In genomic region chr12:8716093-8716492, GRCm38 (mm10) we compare ENCODE assay signal across 31 mouse cellular contexts. TPM values are rescaled to one million over a fixed set of nuclear protein-coding genes. Genes with fewer than 3 reads are reported as not detected.
A peak's percentile ranks its signal among the peaks of the same experiment; 100 is the strongest.
DNase-seq lines count a peak whose midpoint lies in the region; ATAC-seq and TF ChIP-seq lines count a peak whose summit lies in the region.
"Had no signal": no experiment of that assay in that cellular context is flagged by ENCODE, and none has a peak within 500 bp of the region (broad histone marks: within the 10 kb centered on the region; RNA-seq: fewer than 3 reads in every experiment).

No protein-coding gene starts in this region.

- no peak for TF ChIP-seq EP300 in liver, embryonic 14.5 days (IDR thresholded peaks at IDR 0.05; ENCODE audit: low read depth)

- no peak overlapping the region for H3K27ac ChIP-seq in lung, embryonic 14.5 days (ENCODE audit: low read depth)
- no peak overlapping the region for H3K27ac ChIP-seq in liver, embryonic 14.5 days
- H3K27ac ChIP-seq in hindbrain, embryonic 12.5 days: no peak overlapping the region
- H3K27ac ChIP-seq in kidney, embryonic 14.5 days (ENCODE audit: low read depth, low read length): no peak overlapping the region
- H3K27ac ChIP-seq: forebrain, embryonic 13.5 days; hindbrain, embryonic 13.5 days; kidney, embryonic 15.5 days; limb, embryonic 10.5 days; limb, embryonic 15.5 days; macrophage; midbrain, embryonic 10.5 days; midbrain, embryonic 15.5 days; neural tube, embryonic 15.5 days; stomach, postnatal 0 days had no signal

- 74% methylated on average over 1 of the region's 1 CpGs for WGBS in lung, embryonic 14.5 days
- 31% methylated on average over 1 of the region's 1 CpGs for WGBS in liver, embryonic 14.5 days (ENCODE audit: insufficient replicate concordance)
- 97% methylated on average over 1 of the region's 1 CpGs for WGBS in hindbrain, embryonic 12.5 days
- 88% methylated on average over 1 of the region's 1 CpGs for WGBS in kidney, embryonic 14.5 days

- no peak overlapping the region for H3K4me3 ChIP-seq in lung, embryonic 14.5 days (ENCODE audit: low read depth, low read length)
- H3K4me3 ChIP-seq in liver, embryonic 14.5 days (ENCODE audit: insufficient read depth in 1 of 2, low read depth in 2 of 2, low read length in 2 of 2): no peak overlapping the region
- H3K4me3 ChIP-seq in hindbrain, embryonic 12.5 days: no peak overlapping the region
- H3K4me3 ChIP-seq in kidney, embryonic 14.5 days (ENCODE audit: low read length): no peak overlapping the region
- H3K4me3 ChIP-seq: forebrain, embryonic 13.5 days; hindbrain, embryonic 13.5 days; kidney, embryonic 15.5 days; limb, embryonic 10.5 days; limb, embryonic 15.5 days; midbrain, embryonic 10.5 days; midbrain, embryonic 15.5 days; neural tube, embryonic 15.5 days had no signal

- ATAC-seq in lung, embryonic 14.5 days (ENCODE audit: insufficient read depth): no peak
- 0 out of 2 replicates have a peak, but pooled peaks have one; percentile 48 for ATAC-seq in liver, embryonic 14.5 days (ENCODE audit: insufficient read depth)
- ATAC-seq in hindbrain, embryonic 12.5 days (ENCODE audit: low FRiP score): no peak
- no peak for ATAC-seq in kidney, embryonic 14.5 days (ENCODE audit: low FRiP score, low TSS enrichment)
- ATAC-seq: forebrain, embryonic 13.5 days; midbrain, embryonic 15.5 days had no signal

- no peaks in the 10 kb centered on the region for H3K4me1 ChIP-seq in lung, embryonic 14.5 days (ENCODE audit: insufficient read depth)
- H3K4me1 ChIP-seq in liver, embryonic 14.5 days (replicated peaks; ENCODE audit: control insufficient read depth in 2 of 2, insufficient read depth in 2 of 2, low read length in 1 of 2): peaks cover 0 to 2% of the 10 kb centered on the region in 2 experiments; a peak in 1 of 4 replicates
- no peaks in the 10 kb centered on the region for H3K4me1 ChIP-seq in hindbrain, embryonic 12.5 days
- H3K4me1 ChIP-seq in kidney, embryonic 14.5 days (ENCODE audit: control insufficient read depth, insufficient read depth, low read length): no peaks in the 10 kb centered on the region
- H3K4me1 ChIP-seq: forebrain, embryonic 13.5 days; hindbrain, embryonic 13.5 days; kidney, embryonic 15.5 days; limb, embryonic 10.5 days; limb, embryonic 15.5 days; midbrain, embryonic 10.5 days; midbrain, embryonic 15.5 days; neural tube, embryonic 15.5 days had no signal

- H3K4me2 ChIP-seq in lung, embryonic 14.5 days: no peak overlapping the region
- H3K4me2 ChIP-seq in liver, embryonic 14.5 days (ENCODE audit: low read depth): no peak overlapping the region
- no peak overlapping the region for H3K4me2 ChIP-seq in hindbrain, embryonic 12.5 days (replicated peaks)
- H3K4me2 ChIP-seq in kidney, embryonic 14.5 days (replicated peaks; ENCODE audit: low read depth, low read length): no peak overlapping the region
- H3K4me2 ChIP-seq: forebrain, embryonic 13.5 days; heart, embryonic 11.5 days; hindbrain, embryonic 13.5 days; kidney, embryonic 15.5 days; limb, embryonic 15.5 days; midbrain, embryonic 15.5 days; neural tube, embryonic 15.5 days had no signal

- H3K36me3 ChIP-seq in lung, embryonic 14.5 days (ENCODE audit: insufficient read depth): peaks cover 35% of the 10 kb centered on the region
- peaks cover 13% of the 10 kb centered on the region for H3K36me3 ChIP-seq in liver, embryonic 14.5 days (replicated peaks; ENCODE audit: control insufficient read depth, insufficient read depth, low read depth)
- H3K36me3 ChIP-seq in hindbrain, embryonic 12.5 days: peaks cover 11% of the 10 kb centered on the region; the same call in 1 of the 2 replicates
- H3K36me3 ChIP-seq in kidney, embryonic 14.5 days (ENCODE audit: control insufficient read depth, insufficient read depth, low read length): peaks cover 34% of the 10 kb centered on the region

- no peak for TF ChIP-seq CTCF in lung, embryonic 14.5 days (IDR thresholded peaks at IDR 0.05; ENCODE audit: low read depth)
- no peak for TF ChIP-seq CTCF in liver, embryonic 14.5 days (IDR thresholded peaks at IDR 0.05; ENCODE audit: low read depth)

- H3K27me3 ChIP-seq in lung, embryonic 14.5 days (ENCODE audit: insufficient read depth, low read length): no peaks in the 10 kb centered on the region
- H3K27me3 ChIP-seq in liver, embryonic 14.5 days (ENCODE audit: control insufficient read depth, insufficient read depth, low read length): no peaks in the 10 kb centered on the region
- H3K27me3 ChIP-seq in hindbrain, embryonic 12.5 days: no peaks in the 10 kb centered on the region
- H3K27me3 ChIP-seq in kidney, embryonic 14.5 days (ENCODE audit: control insufficient read depth, insufficient read depth, low read length): no peaks in the 10 kb centered on the region
- H3K27me3 ChIP-seq: CH12.LX; forebrain, embryonic 13.5 days; hindbrain, embryonic 13.5 days; kidney, embryonic 15.5 days; limb, embryonic 15.5 days; midbrain, embryonic 15.5 days; neural tube, embryonic 15.5 days had no signal

- peak; percentile 11 for DNase-seq in lung, embryonic 14.5 days
- no peak for DNase-seq in lung, adult 18-20 months
- peak; percentile 34 for DNase-seq in c-Kit-positive CD71-positive TER-119-positive erythroid progenitor cells, embryonic 14.5 days (ENCODE audit: low spot score)
- peak in 1 of 3 experiments; percentile 9 for DNase-seq in liver, embryonic 14.5 days (ENCODE audit: low read depth in 3 of 3, low spot score in 3 of 3)
- DNase-seq in ovary, postnatal 10 days (ENCODE audit: low spot score): no peak
- DNase-seq: adrenal gland, postnatal 10 days; cerebellum, adult 18-20 months; cerebellum, postnatal 10 days; gastrocnemius, postnatal 14 days; heart, adult 11 months; heart, postnatal 36 days; kidney, adult 11 months; kidney, postnatal 36 days; layer of hippocampus, postnatal 36 days; right cerebral cortex, adult 18-20 months; thymus, adult 18-20 months; thymus, postnatal 25 days had no signal

- H3K9me3 ChIP-seq in lung, embryonic 14.5 days (ENCODE audit: low read depth, low read length): no peaks in the 10 kb centered on the region
- no peaks in the 10 kb centered on the region for H3K9me3 ChIP-seq in liver, embryonic 14.5 days (ENCODE audit: control insufficient read depth, low read length)
- no peaks in the 10 kb centered on the region for H3K9me3 ChIP-seq in hindbrain, embryonic 12.5 days (replicated peaks)
- no peaks in the 10 kb centered on the region for H3K9me3 ChIP-seq in kidney, embryonic 14.5 days (ENCODE audit: control insufficient read depth, low read length)
- H3K9me3 ChIP-seq: forebrain, embryonic 13.5 days; hindbrain, embryonic 13.5 days; kidney, embryonic 15.5 days; limb, embryonic 10.5 days; limb, embryonic 15.5 days; midbrain, embryonic 10.5 days; midbrain, embryonic 15.5 days; neural tube, embryonic 15.5 days had no signal

- no peak overlapping the region for H3K9ac ChIP-seq in lung, embryonic 14.5 days
- H3K9ac ChIP-seq in liver, embryonic 14.5 days (replicated peaks): no peak overlapping the region
- H3K9ac ChIP-seq in hindbrain, embryonic 12.5 days: no peak overlapping the region
- H3K9ac ChIP-seq in kidney, embryonic 14.5 days (ENCODE audit: low read depth, low read length): no peak overlapping the region
- H3K9ac ChIP-seq: forebrain, embryonic 13.5 days; hindbrain, embryonic 13.5 days; kidney, embryonic 15.5 days; limb, embryonic 15.5 days; midbrain, embryonic 15.5 days; neural tube, embryonic 15.5 days had no signal

RNA-seq across cellular contexts. Expression of gene Pum2, which starts 42.2 kb away (rescaled TPM):
- polyA plus RNA-seq in lung, embryonic 14.5 days (2014; fragmentation: Nextera tagmentation; extraction: Ambion mirVana): 64.2 and 64.5 TPM in 2 replicates
- 17.3 and 20.6 TPM in 2 replicates for polyA plus RNA-seq in liver, embryonic 14.5 days (2012; rRNA removed)
- polyA plus RNA-seq in liver, embryonic 14.5 days (2014; fragmentation: Nextera tagmentation; extraction: Ambion mirVana): 18.4 and 20.8 TPM in 2 replicates
- 64.0 and 65.4 TPM in 2 replicates for polyA plus RNA-seq in hindbrain, embryonic 12.5 days (2016; fragmentation: Nextera tagmentation; extraction: Ambion mirVana)
- polyA plus RNA-seq in kidney, embryonic 14.5 days (2014; fragmentation: Nextera tagmentation; extraction: Ambion mirVana): 62.8 and 71.9 TPM in 2 replicates

RNA-seq across cellular contexts. Expression of gene Sdc1, which starts 55.0 kb away (rescaled TPM):
- polyA plus RNA-seq in lung, embryonic 14.5 days (2014; fragmentation: Nextera tagmentation; extraction: Ambion mirVana): 101 TPM in 2 replicates
- 12.6 and 16.8 TPM in 2 replicates for polyA plus RNA-seq in liver, embryonic 14.5 days (2012; rRNA removed)
- polyA plus RNA-seq in liver, embryonic 14.5 days (2014; fragmentation: Nextera tagmentation; extraction: Ambion mirVana): 15.5 and 15.8 TPM in 2 replicates
- 70.1 and 81.0 TPM in 2 replicates for polyA plus RNA-seq in hindbrain, embryonic 12.5 days (2016; fragmentation: Nextera tagmentation; extraction: Ambion mirVana)
- polyA plus RNA-seq in kidney, embryonic 14.5 days (2014; fragmentation: Nextera tagmentation; extraction: Ambion mirVana): 41.9 and 57.3 TPM in 2 replicates

Comparison
In these comparisons a context has a peak if more than half of its experiments do, and no peak if none do; other contexts are left out.
1. DNase-seq: peak in lung, embryonic 14.5 days (single experiment) and c-Kit-positive CD71-positive TER-119-positive erythroid progenitor cells, embryonic 14.5 days (single experiment); none in lung, adult 18-20 months (0 of 2) and ovary, postnatal 10 days (single experiment).